Mouse (Mus musculus): Measurements from ENCODE around the gene 2310061N02Rik. TPM values are rescaled to one million over a fixed set of nuclear protein-coding genes. Genes with fewer than 3 reads are reported as not detected.
"Not testable (repeated sequence)": the region's sequence is repeated elsewhere in the genome, so short reads cannot be mapped to it uniquely, and the experiment has no call there.

2310061N02Rik gene
- not detected in 2 replicates for total RNA-seq (2015; ENCODE audit: low replicate concordance)
- not detected in 2 replicates for total RNA-seq (2017; ENCODE audit: low replicate concordance)

DNA sequence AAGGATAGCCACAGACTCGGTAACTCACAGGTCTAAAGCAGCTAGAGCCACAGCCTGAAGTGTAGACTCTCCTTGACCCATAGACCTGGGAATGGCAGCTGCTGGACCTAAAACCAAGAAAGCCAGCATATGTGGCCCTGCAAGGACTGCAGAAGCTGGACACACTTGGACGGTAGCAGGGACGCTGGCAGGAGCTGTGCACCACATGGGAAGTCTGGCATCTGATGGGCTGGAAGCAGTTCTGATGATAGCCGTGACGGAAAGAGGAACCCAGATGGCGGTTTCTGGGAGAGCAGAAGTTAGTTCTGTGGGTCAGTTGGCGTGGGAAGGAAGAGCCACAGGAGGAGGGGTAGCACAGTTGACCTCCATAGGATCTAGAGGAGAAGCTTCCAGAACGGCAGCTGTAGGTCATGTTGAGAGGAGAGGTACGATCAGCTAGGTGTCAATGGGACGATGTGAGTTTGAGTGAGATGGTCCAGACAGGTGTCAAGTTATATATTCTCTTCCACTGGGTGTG lies at the start of gene 2310061N02Rik:
Gene 2310061N02Rik, minus strand, starts transcription at position 467 of the 517 bp plus-strand sequence.
- no peak for ATAC-seq (replicated peaks; ENCODE audit: low FRiP score, poor library complexity, severe bottlenecking)

DNA sequence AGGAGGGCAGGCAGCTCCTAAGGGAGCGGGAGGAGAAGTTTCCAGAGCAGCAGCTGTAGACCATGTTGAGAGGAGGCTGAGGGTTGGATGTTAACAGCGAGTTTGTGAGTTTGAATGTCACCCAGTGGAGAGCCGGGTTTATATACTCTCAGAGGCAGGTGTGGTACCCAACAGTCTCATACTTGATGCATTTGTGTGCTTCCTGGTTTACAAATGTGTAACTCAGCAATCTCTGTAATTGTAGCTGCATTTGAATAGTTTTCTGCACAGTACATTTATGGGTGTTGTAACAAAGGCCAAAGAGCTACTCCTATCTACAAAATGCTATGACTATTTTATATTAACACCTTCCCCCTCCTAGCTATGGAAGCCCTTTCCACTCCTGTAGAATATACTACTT lies 43.8 kb upstream of the 2310061N02Rik start, which contains the start of gene Krtap13:
Gene Krtap13, minus strand, starts transcription at position 101 of the 400 bp plus-strand sequence.
- not testable (repeated sequence) for ATAC-seq (replicated peaks; ENCODE audit: low FRiP score, poor library complexity, severe bottlenecking)

DNA sequence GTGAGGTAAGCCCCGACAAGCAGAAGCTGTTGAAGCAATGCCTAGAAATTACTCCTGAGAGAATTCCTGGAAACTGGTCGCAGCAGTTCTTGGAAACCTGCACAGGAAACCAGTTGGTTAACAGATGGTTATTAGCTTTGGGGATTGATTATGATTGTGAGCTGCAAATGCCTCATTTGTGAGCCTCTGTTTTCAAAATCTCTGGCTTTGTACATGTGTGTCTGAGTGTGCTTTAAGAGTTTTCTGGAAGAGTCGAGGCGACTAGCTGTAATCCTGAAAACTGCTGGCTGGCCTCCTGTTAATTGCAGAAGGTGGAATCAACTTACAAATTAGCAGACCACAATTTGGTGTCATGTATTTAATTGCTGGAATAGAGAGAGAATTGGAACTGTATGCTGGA lies 40.2 kb upstream of the 2310061N02Rik start:
- no peak for ATAC-seq (replicated peaks; ENCODE audit: low FRiP score, poor library complexity, severe bottlenecking)

DNA sequence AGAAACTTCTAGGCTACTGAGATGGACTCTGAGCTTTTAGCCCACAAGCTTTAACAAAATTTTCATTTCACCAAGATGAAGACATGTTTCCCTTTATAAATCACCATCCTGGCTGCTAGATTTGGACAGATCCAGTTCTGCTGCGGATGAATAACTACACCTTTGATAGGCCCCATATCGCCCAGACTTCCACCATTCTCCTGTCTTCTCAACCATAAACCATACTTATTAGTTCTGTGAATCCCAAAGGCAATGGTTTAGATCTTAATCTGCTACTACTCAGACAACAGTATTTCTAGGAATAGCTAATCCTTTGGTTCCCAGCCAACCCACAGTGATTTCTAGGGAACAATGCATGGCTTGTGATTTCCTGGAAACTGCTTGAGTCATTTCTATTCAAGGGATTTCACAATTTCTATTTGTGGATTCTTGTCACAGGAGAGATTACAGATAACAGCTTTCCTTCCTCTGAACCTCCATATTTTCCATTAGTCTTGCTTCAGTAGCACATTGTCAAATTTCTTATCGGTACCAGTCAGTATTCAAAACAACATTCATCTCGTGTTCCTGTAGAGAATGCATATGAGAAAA lies 37.1 kb upstream of the 2310061N02Rik start:
- ATAC-seq (replicated peaks; ENCODE audit: low FRiP score, poor library complexity, severe bottlenecking), result no peak

DNA sequence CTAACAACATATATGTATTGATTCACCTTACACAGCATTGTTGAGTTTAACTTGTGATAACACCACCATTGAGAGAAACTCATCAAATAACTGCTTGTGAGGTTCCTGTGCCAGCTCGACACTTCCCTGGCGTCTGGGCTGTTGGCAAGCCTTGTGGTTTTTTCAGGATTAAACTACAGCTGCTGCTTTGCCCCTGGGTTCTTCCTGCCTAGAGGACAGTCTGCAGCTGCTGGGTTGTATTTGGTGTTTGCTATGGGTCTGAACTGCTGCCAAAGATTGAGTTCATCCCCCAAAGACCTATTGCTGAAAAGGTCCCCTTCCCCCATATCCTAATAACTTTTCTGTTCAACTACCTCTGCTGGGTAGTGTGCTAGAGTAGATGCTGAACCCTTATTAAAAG lies 27.6 kb upstream of the 2310061N02Rik start:
- no peak for ATAC-seq (replicated peaks; ENCODE audit: low FRiP score, poor library complexity, severe bottlenecking)

DNA sequence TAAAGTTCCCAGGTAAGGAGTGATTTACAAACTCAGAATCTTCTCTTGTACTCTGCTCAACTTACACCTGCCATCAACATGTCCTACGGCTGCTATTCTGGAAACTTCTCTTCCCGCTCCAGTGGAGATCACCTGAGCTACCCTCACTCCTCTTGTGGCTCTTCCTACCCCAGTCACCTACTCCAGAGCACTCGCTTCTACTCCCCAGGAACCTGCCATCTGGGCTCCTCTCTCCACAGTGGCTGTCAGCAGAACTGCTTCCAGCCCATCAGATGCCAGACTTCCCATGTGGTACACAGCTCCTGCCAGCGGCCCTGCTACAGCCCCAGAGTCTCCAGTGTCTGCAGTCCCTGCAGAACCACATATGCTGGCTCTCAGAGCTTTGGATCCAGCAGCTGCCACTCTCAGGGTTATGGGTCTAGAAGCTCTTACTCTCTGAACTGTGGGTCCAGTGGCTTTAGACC lies 21.1 kb upstream of the 2310061N02Rik start, which contains the start of gene Krtap13-1:
Gene Krtap13-1, plus strand, starts transcription at position 51 of the 464 bp plus-strand sequence.
- no peak for ATAC-seq (replicated peaks; ENCODE audit: low FRiP score, poor library complexity, severe bottlenecking)

DNA sequence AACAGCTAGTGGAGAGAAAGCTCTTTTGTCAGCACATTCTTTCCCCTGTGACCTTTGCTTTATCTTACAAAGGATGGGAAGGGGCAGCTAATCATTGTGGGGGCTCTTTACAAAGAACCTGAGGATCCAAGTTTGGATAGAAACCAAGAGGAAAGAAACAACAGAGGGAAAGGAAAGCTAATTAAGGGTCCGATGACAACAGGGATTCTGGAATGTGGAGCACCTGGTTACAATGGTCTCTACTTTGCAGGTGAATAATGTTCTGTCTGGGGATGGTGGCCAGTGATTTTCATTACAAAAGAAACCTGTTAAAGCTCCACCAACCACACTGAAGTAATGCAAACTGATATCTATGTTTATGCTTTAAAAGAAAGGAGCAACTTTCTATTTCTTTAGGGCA lies 12.3 kb upstream of the 2310061N02Rik start:
- no peak for ATAC-seq (replicated peaks; ENCODE audit: low FRiP score, poor library complexity, severe bottlenecking)

DNA sequence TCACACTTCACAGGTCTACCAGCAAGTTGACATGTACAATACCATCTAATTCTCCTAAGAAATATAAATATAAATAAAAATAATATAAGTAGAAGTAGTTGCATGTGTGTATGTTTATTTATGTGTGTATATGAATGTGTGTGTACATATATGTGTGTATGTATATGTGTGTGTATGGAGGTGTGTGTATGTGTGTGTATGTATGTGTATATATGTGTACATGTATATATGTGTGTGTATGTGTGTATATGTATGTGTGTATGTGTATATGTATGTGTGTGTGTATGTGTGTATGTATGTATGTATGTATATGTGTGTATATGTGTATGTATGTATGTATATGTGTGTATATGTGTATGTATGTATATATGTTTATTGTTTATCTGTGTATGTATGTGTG lies 8.8 kb upstream of the 2310061N02Rik start:
- no peak for ATAC-seq (replicated peaks; ENCODE audit: low FRiP score, poor library complexity, severe bottlenecking)

DNA sequence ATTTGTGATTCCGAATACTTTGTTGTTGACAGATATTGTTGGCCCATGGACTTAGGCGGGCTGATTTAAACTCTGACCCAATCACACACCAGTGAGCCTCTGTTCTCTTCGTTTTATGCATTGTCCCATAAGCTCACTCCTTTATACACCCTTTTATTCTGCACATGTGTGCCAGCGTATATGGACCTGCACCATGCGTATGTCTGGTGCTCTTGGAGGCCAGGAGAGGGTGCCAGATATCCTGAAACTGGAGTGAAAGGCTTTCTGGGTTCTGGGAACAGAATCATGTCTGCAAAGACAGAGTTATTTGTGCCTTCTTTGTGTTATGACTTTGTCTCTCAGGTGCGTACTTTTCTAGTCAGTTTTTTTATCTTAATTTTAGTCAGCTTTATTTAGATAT lies 3.5 kb upstream of the 2310061N02Rik start:
- no peak for ATAC-seq (replicated peaks; ENCODE audit: low FRiP score, poor library complexity, severe bottlenecking)

DNA sequence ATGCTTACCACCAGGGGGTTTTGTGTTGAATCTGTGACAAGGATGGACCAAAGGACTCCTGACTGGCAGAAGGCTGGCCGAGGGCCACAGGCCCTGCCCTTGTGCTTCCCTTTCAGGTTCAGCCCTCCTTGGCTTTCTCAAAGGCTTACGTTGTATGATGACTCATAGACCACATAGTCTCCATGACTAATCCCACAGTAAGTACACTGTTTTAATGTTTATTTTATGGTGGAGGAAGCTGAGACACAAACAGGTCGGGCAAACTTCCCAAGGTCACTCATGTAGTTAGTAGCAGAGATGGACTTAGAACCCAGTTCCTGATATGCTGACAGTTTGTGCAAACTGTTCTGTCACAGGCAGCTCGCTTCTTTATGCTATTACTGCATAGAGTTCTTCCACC lies 3.0 kb upstream of the 2310061N02Rik start:
- no peak for ATAC-seq (replicated peaks; ENCODE audit: low FRiP score, poor library complexity, severe bottlenecking)

DNA sequence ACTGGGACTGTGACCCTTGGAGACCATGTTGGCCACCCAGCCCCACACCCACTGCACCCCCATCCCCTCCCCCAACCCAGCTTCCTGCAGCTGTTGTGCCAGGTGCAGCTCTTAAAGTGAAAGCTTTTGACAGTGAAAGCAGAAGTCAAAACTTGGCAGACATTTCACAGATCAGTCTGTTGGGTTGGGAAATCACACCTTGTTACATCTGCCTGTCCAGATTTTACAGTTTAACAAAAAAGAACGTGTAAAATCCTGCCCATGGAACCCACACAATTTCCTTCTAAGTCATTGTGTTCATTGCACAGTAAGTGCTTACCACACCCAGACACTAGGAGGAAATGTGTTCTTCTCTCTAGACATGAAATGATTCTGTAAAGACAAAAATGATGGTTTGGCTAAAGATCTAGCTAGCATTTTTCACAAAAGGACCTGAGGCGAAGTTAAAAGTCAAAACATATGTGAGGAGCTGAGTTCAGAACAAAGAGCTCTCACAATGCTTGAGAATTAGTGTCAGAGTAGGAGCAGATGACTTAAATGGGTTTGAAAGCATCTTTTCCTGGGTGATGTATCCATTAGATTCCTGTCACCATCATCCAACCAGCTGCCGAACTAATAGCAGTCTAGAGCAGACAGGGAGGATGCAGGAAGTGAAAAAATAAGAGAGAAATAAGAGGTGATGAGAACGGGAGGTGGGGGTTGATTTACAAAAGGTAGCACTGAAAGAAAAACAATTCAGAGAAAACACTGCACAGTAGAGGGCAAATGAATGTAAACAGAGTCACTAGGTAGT lies 6.5 kb downstream of the 2310061N02Rik start:
- ATAC-seq (replicated peaks; ENCODE audit: low FRiP score, poor library complexity, severe bottlenecking), result no peak

DNA sequence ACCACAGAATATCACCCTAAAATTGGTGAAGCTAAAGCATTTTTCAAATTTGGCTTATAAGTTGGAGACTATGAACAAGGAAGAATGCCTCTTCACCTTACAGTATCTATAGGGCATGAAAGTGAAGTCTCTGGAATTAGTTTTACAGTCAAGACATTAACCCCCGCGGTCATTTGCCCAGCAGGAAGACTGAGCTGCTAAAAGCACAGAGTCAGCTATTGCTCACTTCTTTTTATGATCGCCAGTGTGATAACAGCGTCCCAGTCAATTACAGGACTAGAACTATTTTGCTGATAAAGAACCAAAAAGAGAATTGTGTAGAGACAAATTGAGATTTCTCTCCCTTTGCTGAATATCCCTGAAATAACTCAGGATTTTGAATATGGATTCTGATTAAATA lies 11.5 kb downstream of the 2310061N02Rik start:
- ATAC-seq (replicated peaks; ENCODE audit: low FRiP score, poor library complexity, severe bottlenecking), result no peak

DNA sequence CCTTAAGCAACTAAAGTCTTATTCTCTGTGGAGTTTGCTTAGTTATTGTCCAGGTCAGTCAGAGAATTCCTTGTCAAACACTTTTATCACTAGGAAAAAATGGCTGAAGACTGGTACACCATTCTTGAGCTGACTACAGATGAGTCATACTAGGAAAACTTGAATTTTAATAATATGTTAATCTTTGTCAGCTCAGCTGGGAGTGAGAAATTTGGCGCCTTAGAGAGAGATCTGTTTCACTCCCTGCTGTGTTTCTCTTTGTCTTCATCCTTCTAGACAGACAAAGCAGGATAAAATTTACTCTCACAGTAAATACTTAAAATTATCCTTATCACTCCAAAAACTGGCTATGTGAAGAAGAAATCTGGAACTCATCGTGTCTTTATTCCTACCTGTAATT lies 26.5 kb downstream of the 2310061N02Rik start:
- no peak for ATAC-seq (replicated peaks; ENCODE audit: low FRiP score, poor library complexity, severe bottlenecking)

DNA sequence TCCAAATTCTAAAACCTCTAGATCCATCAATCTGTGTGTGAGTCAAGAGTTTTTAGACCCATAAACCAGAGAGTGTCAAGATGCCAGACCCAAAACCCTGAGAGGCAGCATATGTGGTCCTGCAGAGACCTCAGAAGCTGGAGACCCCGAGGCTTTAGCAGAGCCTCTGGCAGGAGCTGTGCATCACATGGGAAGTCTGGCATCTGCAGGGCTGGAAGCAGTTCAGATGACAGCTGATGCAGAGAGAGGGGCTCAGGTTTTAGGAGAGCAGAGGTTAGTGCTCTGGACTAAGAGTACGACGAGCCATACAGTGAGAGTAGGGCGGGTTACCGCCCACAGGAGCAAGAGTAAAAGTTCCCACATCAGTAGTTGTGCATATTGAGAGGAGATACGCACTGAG lies 28.7 kb downstream of the 2310061N02Rik start:
- ATAC-seq (replicated peaks; ENCODE audit: low FRiP score, poor library complexity, severe bottlenecking), result no peak

DNA sequence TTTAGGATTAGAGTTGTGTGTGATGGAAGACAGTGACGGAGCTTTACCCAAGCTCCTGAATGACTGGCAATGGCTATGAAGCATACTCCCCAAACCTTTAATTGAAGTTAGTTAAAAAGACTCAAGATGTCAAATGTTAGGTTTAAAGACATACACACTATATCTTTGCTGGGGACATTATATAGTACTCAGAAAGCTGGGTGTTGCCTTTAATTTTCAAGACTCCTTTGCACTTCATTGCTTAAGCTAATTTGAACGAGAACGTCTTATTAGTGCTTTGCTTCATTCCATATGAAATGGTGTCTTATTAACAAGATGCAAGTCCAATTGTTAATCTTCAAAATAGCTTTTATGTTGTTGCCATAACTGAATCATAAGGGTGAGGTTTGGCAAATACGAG lies 36.2 kb downstream of the 2310061N02Rik start, which contains the start of gene Krtap27-1:
Gene Krtap27-1, minus strand, starts transcription at position 101 of the 400 bp plus-strand sequence.
- ATAC-seq (replicated peaks; ENCODE audit: low FRiP score, poor library complexity, severe bottlenecking), result no peak

DNA sequence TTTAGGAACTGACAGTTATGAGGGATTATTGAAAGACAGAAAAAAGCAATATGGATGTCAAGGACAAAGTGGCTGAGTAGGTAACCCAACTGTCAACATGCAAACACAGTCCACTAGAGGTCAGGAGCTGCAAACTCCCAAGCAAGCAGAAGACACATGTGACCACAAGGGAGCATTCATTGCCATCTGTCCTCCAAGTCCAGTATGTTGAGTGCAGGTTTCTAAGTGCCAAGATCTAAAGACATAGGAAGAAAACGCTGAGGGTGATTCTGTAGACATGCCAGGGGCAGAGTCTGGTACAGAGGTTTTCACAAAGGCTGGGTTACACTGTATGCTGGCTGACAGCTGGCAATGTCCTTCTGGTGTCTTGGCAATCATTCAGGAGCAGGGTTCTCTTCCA lies 50.3 kb downstream of the 2310061N02Rik start:
- no peak for ATAC-seq (replicated peaks; ENCODE audit: low FRiP score, poor library complexity, severe bottlenecking)

Other genes with a start within 250 kb of the 2310061N02Rik start
- gene Cldn17, start 201.0 kb downstream of the 2310061N02Rik start, total RNA-seq (2015; ENCODE audit: low replicate concordance), result not detected in 2 replicates
- gene Cldn17, start 201.0 kb downstream of the 2310061N02Rik start, total RNA-seq (2017; ENCODE audit: low replicate concordance), result not detected in 2 replicates
- gene Cldn8, start 144.8 kb downstream of the 2310061N02Rik start, total RNA-seq (2015; ENCODE audit: low replicate concordance), result not detected in 2 replicates
- not detected in 2 replicates for gene Cldn8, start 144.8 kb downstream of the 2310061N02Rik start, total RNA-seq (2017; ENCODE audit: low replicate concordance)
- not detected in 2 replicates for gene Krtap24-1, start 95.7 kb downstream of the 2310061N02Rik start, total RNA-seq (2015; ENCODE audit: low replicate concordance)
- not detected in 2 replicates for gene Krtap24-1, start 95.7 kb downstream of the 2310061N02Rik start, total RNA-seq (2017; ENCODE audit: low replicate concordance)
- gene 2310079G19Rik, start 80.3 kb downstream of the 2310061N02Rik start, total RNA-seq (2015; ENCODE audit: low replicate concordance), result not detected in 2 replicates
- gene 2310079G19Rik, start 80.3 kb downstream of the 2310061N02Rik start, total RNA-seq (2017; ENCODE audit: low replicate concordance), result not detected in 2 replicates
- gene Krtap26-1, start 60.2 kb downstream of the 2310061N02Rik start, total RNA-seq (2015; ENCODE audit: low replicate concordance), result not detected in 2 replicates
- not detected in 2 replicates for gene Krtap26-1, start 60.2 kb downstream of the 2310061N02Rik start, total RNA-seq (2017; ENCODE audit: low replicate concordance)
- gene Krtap27-1, start 36.3 kb downstream of the 2310061N02Rik start, total RNA-seq (2015; ENCODE audit: low replicate concordance), result not detected in 2 replicates
- not detected in 2 replicates for gene Krtap27-1, start 36.3 kb downstream of the 2310061N02Rik start, total RNA-seq (2017; ENCODE audit: low replicate concordance)
- gene Krtap13-1, start 20.9 kb upstream of the 2310061N02Rik start, total RNA-seq (2015; ENCODE audit: low replicate concordance), result not detected in 2 replicates
- not detected in 2 replicates for gene Krtap13-1, start 20.9 kb upstream of the 2310061N02Rik start, total RNA-seq (2017; ENCODE audit: low replicate concordance)
- gene Krtap13, start 43.7 kb upstream of the 2310061N02Rik start, total RNA-seq (2015; ENCODE audit: low replicate concordance), result not detected in 2 replicates
- not detected in 2 replicates for gene Krtap13, start 43.7 kb upstream of the 2310061N02Rik start, total RNA-seq (2017; ENCODE audit: low replicate concordance)
- not detected in 2 replicates for gene 2310034C09Rik, start 50.9 kb upstream of the 2310061N02Rik start, total RNA-seq (2015; ENCODE audit: low replicate concordance)
- gene 2310034C09Rik, start 50.9 kb upstream of the 2310061N02Rik start, total RNA-seq (2017; ENCODE audit: low replicate concordance), result not detected in 2 replicates
- gene 2310057N15Rik, start 66.2 kb upstream of the 2310061N02Rik start, total RNA-seq (2015; ENCODE audit: low replicate concordance), result not detected in 2 replicates
- gene 2310057N15Rik, start 66.2 kb upstream of the 2310061N02Rik start, total RNA-seq (2017; ENCODE audit: low replicate concordance), result not detected in 2 replicates
- not detected in 2 replicates for gene Gm5965, start 69.9 kb upstream of the 2310061N02Rik start, total RNA-seq (2015; ENCODE audit: low replicate concordance)
- gene Gm5965, start 69.9 kb upstream of the 2310061N02Rik start, total RNA-seq (2017; ENCODE audit: low replicate concordance), result not detected in 2 replicates
- gene Gm20741, start 104.3 kb upstream of the 2310061N02Rik start, total RNA-seq (2015; ENCODE audit: low replicate concordance), result not detected in 2 replicates
- gene Gm20741, start 104.3 kb upstream of the 2310061N02Rik start, total RNA-seq (2017; ENCODE audit: low replicate concordance), result not detected in 2 replicates
- not detected in 2 replicates for gene Krtap15, start 112.3 kb upstream of the 2310061N02Rik start, total RNA-seq (2015; ENCODE audit: low replicate concordance)
- not detected in 2 replicates for gene Krtap15, start 112.3 kb upstream of the 2310061N02Rik start, total RNA-seq (2017; ENCODE audit: low replicate concordance)
- not detected in 2 replicates for gene Krtap14, start 118.2 kb upstream of the 2310061N02Rik start, total RNA-seq (2015; ENCODE audit: low replicate concordance)
- gene Krtap14, start 118.2 kb upstream of the 2310061N02Rik start, total RNA-seq (2017; ENCODE audit: low replicate concordance), result not detected in 2 replicates
- not detected in 2 replicates for gene Krtap19-1, start 161.4 kb upstream of the 2310061N02Rik start, total RNA-seq (2015; ENCODE audit: low replicate concordance)
- not detected in 2 replicates for gene Krtap19-1, start 161.4 kb upstream of the 2310061N02Rik start, total RNA-seq (2017; ENCODE audit: low replicate concordance)
- gene Krtap19-2, start 166.3 kb upstream of the 2310061N02Rik start, total RNA-seq (2015; ENCODE audit: low replicate concordance), result not detected in 2 replicates
- gene Krtap19-2, start 166.3 kb upstream of the 2310061N02Rik start, total RNA-seq (2017; ENCODE audit: low replicate concordance), result not detected in 2 replicates
- gene Krtap19-3, start 170.1 kb upstream of the 2310061N02Rik start, total RNA-seq (2015; ENCODE audit: low replicate concordance), result not detected in 2 replicates
- gene Krtap19-3, start 170.1 kb upstream of the 2310061N02Rik start, total RNA-seq (2017; ENCODE audit: low replicate concordance), result not detected in 2 replicates
- gene Krtap19-4, start 177.1 kb upstream of the 2310061N02Rik start, total RNA-seq (2015; ENCODE audit: low replicate concordance), result not detected in 2 replicates
- gene Krtap19-4, start 177.1 kb upstream of the 2310061N02Rik start, total RNA-seq (2017; ENCODE audit: low replicate concordance), result not detected in 2 replicates
- gene Krtap19-5, start 188.5 kb upstream of the 2310061N02Rik start, total RNA-seq (2015; ENCODE audit: low replicate concordance), result not detected in 2 replicates
- not detected in 2 replicates for gene Krtap19-5, start 188.5 kb upstream of the 2310061N02Rik start, total RNA-seq (2017; ENCODE audit: low replicate concordance)
- not detected in 2 replicates for gene Krtap19-9b, start 224.3 kb upstream of the 2310061N02Rik start, total RNA-seq (2015; ENCODE audit: low replicate concordance)
- not detected in 2 replicates for gene Krtap19-9b, start 224.3 kb upstream of the 2310061N02Rik start, total RNA-seq (2017; ENCODE audit: low replicate concordance)